Mouse (Mus musculus): ENCODE measurements around the gene Rab44.

DNA sequence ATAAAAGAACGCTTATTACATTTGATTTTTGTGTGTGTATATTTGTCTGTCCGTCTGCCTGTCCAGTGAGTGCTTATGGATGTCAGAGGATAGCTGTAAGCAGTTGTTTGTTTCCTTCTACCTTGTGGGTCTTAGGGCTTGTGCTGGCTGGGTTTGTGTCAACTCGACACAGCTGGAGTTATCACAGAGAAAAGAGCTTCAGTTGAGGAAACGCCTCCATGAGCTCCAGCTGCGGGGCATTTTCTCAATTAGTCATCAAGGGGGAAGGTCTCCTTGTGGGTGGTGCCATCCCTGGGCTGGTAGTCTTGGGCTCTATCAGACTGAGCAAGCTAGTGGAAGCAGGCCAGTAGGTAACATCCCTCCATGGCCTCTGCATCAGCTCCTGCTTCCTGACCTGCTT, 46.1 kb upstream of the Rab44 start:
- TF ChIP-seq CTCF (IDR thresholded peaks at IDR 0.05; ENCODE audit: control insufficient read depth, insufficient read depth, low read length) (no peak), POLR2A (IDR thresholded peaks at IDR 0.05; ENCODE audit: borderline replicate concordance, control insufficient read depth, low read depth, low read length) (no peak)
